Mouse (Mus musculus): Measurements from ENCODE around the gene Depdc1b.

Depdc1b gene

DNA sequence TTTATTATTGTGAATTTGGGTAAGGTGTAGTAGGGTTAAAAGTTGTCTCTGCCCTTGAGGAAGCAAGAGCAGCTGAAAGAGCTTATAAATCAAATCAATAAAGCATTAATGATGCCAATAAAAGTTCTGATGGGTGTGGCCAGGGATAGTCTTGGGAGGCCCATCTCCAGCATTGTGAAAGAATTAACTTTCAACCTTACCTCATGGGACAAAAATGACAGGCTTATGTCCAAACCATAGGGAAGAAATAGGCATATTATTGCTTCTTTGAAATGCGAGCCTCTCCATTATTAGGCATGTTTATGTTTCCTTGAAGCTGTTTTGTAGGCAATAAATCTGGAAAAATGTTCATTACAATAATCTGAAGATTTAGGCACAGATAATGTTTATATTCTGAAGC is 122.9 kb downstream of the Depdc1b start:
- no peak for DNase-seq (ENCODE audit: low spot score)

DNA sequence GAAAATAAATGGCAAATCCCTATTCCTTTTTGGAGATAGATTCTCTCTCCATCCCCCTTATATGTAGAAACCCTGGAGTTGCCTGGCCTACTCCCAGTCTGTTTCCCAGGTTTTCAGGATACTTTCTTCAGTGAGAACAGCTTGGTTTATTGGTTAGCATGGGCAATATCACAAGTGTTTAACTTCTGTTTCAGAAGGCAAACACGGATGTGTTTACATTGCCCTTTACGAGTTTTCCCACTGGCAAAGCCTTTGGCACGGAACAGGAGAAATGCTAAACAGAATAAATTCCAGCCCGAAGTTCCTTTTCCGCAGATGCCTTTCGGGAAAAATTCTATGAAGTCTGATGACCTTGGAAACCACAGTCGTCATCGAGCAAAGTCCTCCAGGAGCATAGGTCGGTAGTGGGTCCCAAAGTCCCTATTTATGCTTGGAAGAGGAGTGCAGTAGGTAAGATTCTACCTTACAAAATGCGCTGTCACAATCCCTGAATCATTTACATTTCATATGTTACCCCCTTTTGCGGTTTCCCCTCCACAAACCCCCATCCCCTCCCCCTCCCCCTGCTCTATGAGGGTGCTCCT is 132.3 kb downstream of the Depdc1b start:
- DNase-seq (ENCODE audit: low spot score): no peak

DNA sequence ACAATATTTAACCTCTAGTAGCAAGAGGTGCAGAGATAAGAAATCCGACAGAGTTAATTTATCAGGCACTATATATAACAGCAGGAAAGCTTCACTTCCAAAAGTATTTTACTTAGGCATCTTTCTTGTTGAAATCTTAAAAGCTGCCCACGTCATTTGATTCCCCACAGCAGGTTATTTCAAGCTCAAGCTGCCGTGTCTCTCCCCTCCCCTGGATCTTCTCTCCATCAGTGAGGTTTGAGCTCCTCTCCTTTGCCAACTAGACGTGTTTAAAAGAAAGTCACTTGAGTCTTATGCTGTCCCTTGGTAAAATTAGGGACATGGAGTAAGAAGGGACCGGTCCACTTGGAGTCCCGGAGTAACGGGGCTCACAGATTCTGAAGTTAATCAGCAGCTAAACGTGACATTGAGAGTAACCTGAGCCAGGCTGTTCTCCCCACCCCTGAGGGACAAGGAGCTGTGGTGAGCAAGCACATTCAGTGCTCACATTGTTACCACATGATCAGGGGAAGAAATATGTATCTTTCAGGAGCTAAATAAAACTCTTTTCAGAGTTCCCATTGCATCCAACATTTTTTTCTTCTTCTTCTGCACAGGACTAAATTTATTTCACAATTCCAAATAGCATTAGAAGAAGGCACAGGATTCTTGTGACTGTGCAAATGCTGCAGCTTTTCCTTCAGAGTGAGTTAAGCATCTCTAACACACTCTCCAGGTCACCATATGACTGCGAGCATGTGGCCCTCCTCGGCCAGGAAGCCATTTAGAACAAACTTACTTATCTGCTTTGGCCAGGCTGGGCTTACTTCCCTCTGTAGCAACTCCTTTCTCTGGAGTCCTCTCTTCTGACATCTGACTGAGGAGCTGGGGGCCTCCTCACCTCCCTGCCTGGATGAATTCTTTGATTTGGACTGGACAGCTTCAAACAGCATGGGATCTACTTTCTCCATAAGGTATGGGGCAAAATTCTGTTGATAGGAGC is 133.3 kb downstream of the Depdc1b start, which contains the start of gene Pde4d:
Gene Pde4d, plus strand, starts transcription at position 833 of the 982 bp plus-strand sequence.
- no peak for DNase-seq (ENCODE audit: low spot score)

DNA sequence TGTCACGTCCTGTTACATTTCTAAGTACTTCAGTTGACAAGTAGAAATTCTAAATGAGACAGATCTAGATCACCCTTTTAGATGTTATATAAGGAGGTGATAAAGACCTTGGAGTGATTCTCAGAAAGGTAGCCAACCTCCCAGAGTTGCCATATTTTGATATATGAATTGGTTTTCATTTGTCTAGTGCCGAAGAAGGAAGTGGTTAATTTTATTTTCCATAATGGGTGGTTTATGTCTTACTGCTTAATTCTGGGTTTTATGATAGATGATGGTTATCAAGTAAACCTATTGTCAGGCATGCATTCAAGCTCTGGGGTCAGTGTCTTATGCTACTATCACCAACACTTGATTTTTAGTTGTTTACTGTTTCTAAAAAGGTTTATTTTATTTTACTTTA is 135.0 kb downstream of the Depdc1b start:
- DNase-seq (ENCODE audit: low spot score): no peak

- no peak for DNase-seq (ENCODE audit: low spot score)
These were observed 137.2 kb downstream of the Depdc1b start for GRCm38 (mm10) chr13:108453064-108453919.
